Mouse (Mus musculus) lung, adult 2 months (tissue): Measurements from ENCODE around the gene Olfr750. TPM values are rescaled to one million over a fixed set of nuclear protein-coding genes. Genes with fewer than 3 reads are reported as not detected.

ENCODE experiments used
- DNase-seq: peaks from one replicate; pipeline ENCODE4 v3.0.0; 2022
- H3K4me1 ChIP-seq: fragments of 200-500 bp; 2 replicates; pipeline ENCODE4 v1.6.1; 2011; ENCODE audit warnings: low read length; ENCODE audit not compliant: control insufficient read depth, insufficient read depth
- H3K4me3 ChIP-seq: fragments of 200-500 bp; replicated peaks from 2 replicates; pipeline ENCODE3; 2011; ENCODE audit warnings: low read depth, mild to moderate bottlenecking, control low read depth, low read length; ENCODE audit errors: extremely low read depth
- CTCF ChIP-seq: fragments of 200-500 bp; IDR thresholded peaks from 2 replicates; pipeline ENCODE4 v1.5.1; 2011; ENCODE audit warnings: mild to moderate bottlenecking, low read length, control low read depth; ENCODE audit not compliant: insufficient read depth
- POLR2A ChIP-seq: fragments of 200-500 bp; IDR thresholded peaks from 2 replicates; pipeline ENCODE4 v1.6.1; 2011; ENCODE audit warnings: low read depth, mild to moderate bottlenecking, control low read depth, low read length, borderline replicate concordance; ENCODE audit errors: extremely low read depth
- WGBS: fragments of 180-500 bp; shearing (Covaris S2); methylation state at CpG from one replicate; pipeline ENCODE4 v1.1.7; 2018; 5-methylcytosine and 5-hydroxymethylcytosine counted together
- polyA plus RNA-seq: library from polyadenylated mRNA; depleted of rRNA; stranded (reverse); fragments of >200 nt; gene quantifications from 2 replicates; pipeline ENCODE4 v1.2.3, GENCODE M21; 2012; rRNA removed

The Olfr750 gene
- 3.1 and 3.6 TPM in 2 replicates for polyA plus RNA-seq

- no peaks in the 10 kb centered on the region for H3K4me1 ChIP-seq
- no peak for DNase-seq
- H3K4me3 ChIP-seq: no peak within 1 kb of the TSS
- TF ChIP-seq CTCF (no peak), POLR2A (no peak)
- 86% methylated on average over 3 of the region's 3 CpGs for WGBS
Measured at GRCm38 (mm10) chr14:51074335-51074734, at the start of gene Olfr750. Gene Olfr750 (minus strand): TSS chr14:51074435.

- DNase-seq: no peak
- Histone ChIP-seq H3K4me1 (no peaks in the 10 kb centered on the region), H3K4me3 (no peak within 1 kb of the TSS)
- no peak for TF ChIP-seq POLR2A
- no peak for TF ChIP-seq CTCF
- 47% methylated on average over 12 of the region's 12 CpGs for WGBS
Measured at GRCm38 (mm10) chr14:51113916-51114560, 39.8 kb upstream of the Olfr750 start, which contains the start of gene Eddm3b. Gene Eddm3b (plus strand): TSS chr14:51114426.

GRCm38 (mm10) chr14:51113476-51113875, 39.2 kb upstream of the Olfr750 start:
- TF ChIP-seq POLR2A (no peak), CTCF (no peak)
- DNase-seq: no peak
- Histone ChIP-seq H3K4me3 (no peak overlapping the region), H3K4me1 (no peaks in the 10 kb centered on the region)
- 46% methylated on average over 9 of the region's 9 CpGs for WGBS

- DNase-seq: no peak
- Histone ChIP-seq H3K4me3 (no peak overlapping the region), H3K4me1 (no peaks in the 10 kb centered on the region)
- TF ChIP-seq CTCF (no peak), POLR2A (no peak)
- WGBS: 65% methylated on average over 3 of the region's 3 CpGs
Measured at GRCm38 (mm10) chr14:51111966-51112365, 37.7 kb upstream of the Olfr750 start.

GRCm38 (mm10) chr14:51106449-51106967, 32.3 kb upstream of the Olfr750 start:
- DNase-seq: no peak
- no peak overlapping the region for H3K4me3 ChIP-seq
- TF ChIP-seq CTCF: no peak
- no peak for TF ChIP-seq POLR2A
- 0 out of 2 replicates have a peak, but pooled peaks cover 2% of the 10 kb centered on the region for H3K4me1 ChIP-seq

- 77% methylated on average over 2 of the region's 2 CpGs for WGBS
- TF ChIP-seq POLR2A (no peak), CTCF (no peak)
- Histone ChIP-seq H3K4me3 (no peak overlapping the region), H3K4me1 (0 out of 2 replicates have a peak, but pooled peaks cover 2% of the 10 kb centered on the region)
- DNase-seq: no peak
Measured at GRCm38 (mm10) chr14:51104366-51104765, 30.1 kb upstream of the Olfr750 start.

- peak; percentile 59 for DNase-seq
- no peak overlapping the region for H3K4me3 ChIP-seq
- peak; percentile 83 for TF ChIP-seq CTCF
- no peak for TF ChIP-seq POLR2A
- H3K4me1 ChIP-seq: 0 out of 2 replicates have a peak, but pooled peaks cover 2% of the 10 kb centered on the region
- WGBS: 62% methylated on average over 3 of the region's 3 CpGs
Measured at GRCm38 (mm10) chr14:51103217-51103616, 29.0 kb upstream of the Olfr750 start.

- 60% methylated on average over 9 of the region's 9 CpGs for WGBS
- no peak overlapping the region for H3K4me3 ChIP-seq
- TF ChIP-seq CTCF (no peak), POLR2A (no peak)
- DNase-seq: no peak
- H3K4me1 ChIP-seq: no peaks in the 10 kb centered on the region
Measured at GRCm38 (mm10) chr14:51101284-51101683, 27.0 kb upstream of the Olfr750 start.

GRCm38 (mm10) chr14:51098921-51099320, 24.7 kb upstream of the Olfr750 start:
- DNase-seq: no peak
- 93% methylated on average over 11 of the region's 11 CpGs for WGBS
- H3K4me3 ChIP-seq: no peak overlapping the region
- TF ChIP-seq POLR2A (no peak), CTCF (no peak)
- peaks cover 9% of the 10 kb centered on the region for H3K4me1 ChIP-seq

- 3% methylated on average over 1 of the region's 1 CpGs for WGBS
- Histone ChIP-seq H3K4me1 (peaks cover 11% of the 10 kb centered on the region), H3K4me3 (peak overlapping the region; percentile 10)
- peak; percentile 64 for DNase-seq
- peak; percentile 44 for TF ChIP-seq CTCF
Measured at GRCm38 (mm10) chr14:51098300-51098699, 24.1 kb upstream of the Olfr750 start.
